Mouse (Mus musculus) left cerebral cortex, postnatal 25 days (tissue): Measurements from ENCODE around the gene Zic4. TPM values are rescaled to one million over a fixed set of nuclear protein-coding genes. Genes with fewer than 3 reads are reported as not detected.

Source experiments
- DNase-seq, 2 experiments: peaks; one replicate each; pipeline ENCODE4 v3.0.0; 2022; ENCODE audit warnings: low spot score in 2 of 2, mixed read lengths in 1 of 2
- intact Hi-C: fragments of 180-260 bp; cut with DNase I; formaldehyde crosslinking; loops from one replicate; pipeline ENCODE4 v1.15.1; 2025
- total RNA-seq, 2 experiments: library from RNA; stranded (reverse); gene quantifications; 2 replicates each; pipeline ENCODE4 v1.2.3; 2021

Zic4 gene
- 1 to 10 TPM; 2.3 to 3.0 TPM for total RNA-seq

GRCm38 (mm10) chr9:91361856-91362601 is at the start of gene Zic4:
Gene Zic4 (plus strand): TSS chr9:91362413.
- intact Hi-C loops, result loop anchor here (5.0 to 10.0 kb wide), 3 partner anchors 237 to 1485 kb away; no protein-coding TSS in a partner anchor
- no peak for DNase-seq

DNA sequence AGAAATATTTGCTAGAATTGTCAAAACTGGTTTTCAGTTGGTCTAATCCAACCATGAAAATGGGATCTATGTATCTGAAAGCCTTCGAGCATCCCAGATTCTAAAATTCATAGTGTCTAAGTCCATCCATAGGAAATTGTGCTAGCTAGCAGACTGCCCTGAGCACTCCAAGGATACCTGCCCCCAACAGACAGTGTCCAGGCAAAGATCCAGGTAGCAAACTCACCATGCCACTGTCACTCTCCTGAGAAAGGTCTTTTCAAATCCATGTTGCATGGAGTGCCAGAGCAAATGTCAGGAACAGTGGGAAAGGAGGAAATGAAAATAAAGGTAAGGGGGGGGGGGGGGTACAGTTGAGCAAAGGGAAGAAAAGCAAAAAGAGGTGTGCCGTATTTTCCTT is 14.6 kb upstream of the Zic4 start:
- intact Hi-C loops, result no loop called here
- no peak for DNase-seq

GRCm38 (mm10) chr9:91348746-91349145 is 13.5 kb upstream of the Zic4 start:
- no peak for DNase-seq
- intact Hi-C loops, result no loop called here

GRCm38 (mm10) chr9:91350211-91350791 is 11.9 kb upstream of the Zic4 start:
- peak in 1 of 2 experiments; percentile 4 for DNase-seq
- intact Hi-C loops, result no loop called here

DNA sequence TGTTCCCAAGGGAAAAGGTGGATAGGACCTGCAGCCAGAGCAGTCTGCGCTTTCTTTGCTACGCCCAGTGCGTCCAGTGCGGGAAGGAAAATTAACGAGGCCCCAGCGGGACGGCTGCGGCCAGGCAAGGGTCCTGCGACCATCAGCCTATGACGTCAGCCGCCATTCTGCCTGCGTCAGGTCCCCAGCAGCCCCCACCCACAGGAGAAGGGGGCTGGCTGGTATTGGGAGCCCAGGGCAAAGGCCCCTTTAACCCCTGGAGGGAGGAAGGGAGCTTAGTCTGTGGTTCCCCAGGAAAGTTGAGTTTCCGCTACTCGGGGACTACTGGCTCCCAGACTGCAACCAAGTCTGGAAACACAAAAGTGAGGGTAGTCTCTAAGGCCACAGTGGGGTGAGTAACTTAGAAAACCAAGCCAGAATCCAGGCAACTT is 11.3 kb upstream of the Zic4 start:
- intact Hi-C loops, result no loop called here
- peak in 1 of 2 experiments; percentile 2 for DNase-seq

- DNase-seq, result peak in 1 of 2 experiments; percentile 0
- intact Hi-C loops, result no loop called here
Measured at GRCm38 (mm10) chr9:91351361-91351760, 10.9 kb upstream of the Zic4 start.

DNA sequence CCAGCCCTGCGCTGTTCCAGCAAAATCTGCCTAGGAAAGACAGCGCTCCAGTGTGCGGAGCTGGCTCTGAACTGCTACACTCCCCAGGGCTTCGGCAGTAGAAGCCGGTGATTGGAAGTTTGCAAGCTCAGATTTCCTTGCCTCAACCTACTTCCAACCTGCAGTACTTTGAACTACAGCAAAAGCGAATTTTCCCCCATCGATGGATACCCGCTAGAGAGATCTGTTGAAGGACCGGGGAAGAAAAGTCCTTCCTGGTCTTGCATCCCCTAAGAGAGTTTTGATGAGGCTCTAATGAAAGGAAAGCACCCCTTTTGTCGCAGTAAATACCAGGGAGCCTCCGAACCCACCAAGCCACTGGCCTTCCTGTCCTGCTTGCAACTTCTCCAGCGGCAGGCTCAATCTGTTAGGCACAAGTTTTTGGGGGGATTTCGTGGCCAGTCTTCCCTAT is 10.2 kb upstream of the Zic4 start:
- intact Hi-C loops, result no loop called here
- DNase-seq, result no peak

DNA sequence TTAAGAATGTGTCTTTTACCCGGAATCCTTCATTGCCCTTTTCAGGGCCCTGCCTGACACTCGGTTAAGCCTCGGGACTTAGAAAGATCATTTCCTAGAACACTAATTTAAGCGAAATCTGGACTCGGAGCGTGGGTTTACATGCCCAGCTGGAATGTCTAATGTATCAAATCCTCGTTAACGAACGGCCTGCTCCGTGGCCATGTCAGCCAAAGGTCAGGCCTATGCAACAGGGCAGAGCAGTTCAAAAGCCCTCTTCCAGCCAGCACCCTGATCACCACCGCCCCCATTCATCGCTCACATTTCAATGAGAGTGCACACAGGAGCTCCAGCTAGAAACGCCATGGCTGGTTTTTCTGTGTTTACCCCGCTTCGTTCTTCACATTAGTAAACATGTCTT is 9.4 kb upstream of the Zic4 start:
- no peak for DNase-seq
- intact Hi-C loops, result no loop called here

GRCm38 (mm10) chr9:91353551-91354433 is 8.4 kb upstream of the Zic4 start:
- intact Hi-C loops, result no loop called here

DNA sequence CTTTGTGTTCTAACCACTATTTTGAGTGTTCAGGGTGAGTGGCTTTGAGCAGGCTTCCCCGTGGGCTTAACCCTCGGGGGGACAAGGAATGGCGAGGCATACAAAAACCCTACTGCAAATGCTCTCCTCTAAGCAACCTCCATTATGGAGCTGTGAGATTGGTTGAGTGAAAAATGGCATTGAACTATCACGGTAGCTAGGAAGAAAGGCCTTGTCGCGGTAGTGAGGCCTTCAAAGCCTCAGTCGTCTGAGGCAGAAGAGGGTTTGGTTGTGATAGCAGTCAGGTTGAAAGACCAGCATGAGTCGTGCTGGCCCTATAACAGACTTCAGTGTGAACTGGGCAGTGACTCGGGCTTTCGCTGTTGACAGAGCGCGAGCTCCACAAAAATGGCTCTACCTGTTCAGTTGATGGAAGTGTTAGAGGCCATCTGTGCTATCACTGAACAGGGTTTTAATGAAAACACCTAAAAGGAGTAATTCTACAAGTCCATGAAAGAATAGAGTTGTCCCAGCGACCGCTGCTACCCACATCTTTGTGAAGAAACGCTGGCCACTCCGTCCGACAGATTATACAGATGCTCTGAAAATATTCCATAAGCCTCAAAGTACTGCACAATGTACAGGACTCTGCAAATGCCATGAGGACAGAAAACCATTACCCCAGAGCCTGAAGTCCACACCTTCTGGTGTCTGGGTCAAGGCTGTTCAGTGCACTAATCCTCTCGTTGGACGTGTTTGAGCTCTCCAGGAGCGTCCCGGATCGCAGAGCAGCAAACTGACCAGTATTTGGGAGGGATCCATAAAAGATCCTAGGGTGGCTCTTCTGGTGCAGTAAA is 7.6 kb upstream of the Zic4 start:
- intact Hi-C loops, result no loop called here
- DNase-seq, result no peak

More at GRCm38 (mm10) chr9:91353551-91354433, 8.4 kb upstream of the Zic4 start:
- DNase-seq, result no peak

DNA sequence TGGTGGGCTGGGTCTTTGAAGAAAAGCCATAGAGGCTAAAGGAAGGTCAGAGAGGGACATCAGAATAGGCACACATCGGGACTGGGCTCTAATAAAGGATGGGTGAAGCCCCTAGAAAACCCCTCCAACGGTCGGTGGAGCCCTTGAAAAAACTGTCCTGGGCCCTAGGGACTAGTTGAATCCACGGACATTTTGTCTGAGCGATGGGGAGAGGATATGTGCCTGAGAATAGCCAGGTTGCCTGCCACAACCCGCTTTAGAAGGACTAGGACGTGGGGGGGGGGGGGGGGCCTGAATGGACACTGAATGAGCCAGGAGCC is 7.0 kb upstream of the Zic4 start:
- intact Hi-C loops, result no loop called here
- DNase-seq, result no peak

DNA sequence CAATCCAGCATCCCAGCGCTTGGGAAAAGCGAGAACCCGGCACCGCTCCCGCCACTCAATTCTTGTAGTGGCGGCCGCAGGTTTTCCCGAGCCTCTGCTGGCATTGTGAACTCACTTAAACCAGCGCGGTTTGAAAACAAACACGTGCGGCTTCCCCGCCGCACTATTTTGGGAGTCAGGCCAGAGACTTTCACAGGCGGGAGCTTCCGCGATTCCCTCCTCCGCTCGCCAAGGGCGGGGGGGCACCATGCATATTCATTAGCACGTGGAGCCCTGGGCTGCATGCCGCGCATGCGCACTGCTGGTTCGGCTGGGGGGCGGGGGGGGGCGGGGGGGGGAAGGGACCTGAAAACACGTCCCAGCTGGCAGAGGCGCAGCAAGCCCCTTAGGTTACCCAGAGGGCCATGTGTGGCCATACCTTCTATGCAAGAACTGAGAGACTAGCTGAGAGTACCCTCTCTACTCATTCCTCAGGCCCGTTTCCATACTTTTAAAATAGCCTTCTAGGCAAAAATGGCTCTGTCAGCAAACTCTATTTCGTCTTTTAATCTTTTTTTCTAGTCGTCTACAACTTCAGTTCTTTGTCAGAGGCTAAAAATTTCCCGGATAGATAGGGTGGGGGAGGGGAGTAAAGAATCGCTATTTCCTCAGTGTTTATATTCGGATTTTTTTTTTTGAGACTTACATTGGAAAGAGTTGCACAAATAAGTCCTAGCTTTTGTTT is 6.4 kb upstream of the Zic4 start:
- no peak for DNase-seq
- intact Hi-C loops, result no loop called here

DNA sequence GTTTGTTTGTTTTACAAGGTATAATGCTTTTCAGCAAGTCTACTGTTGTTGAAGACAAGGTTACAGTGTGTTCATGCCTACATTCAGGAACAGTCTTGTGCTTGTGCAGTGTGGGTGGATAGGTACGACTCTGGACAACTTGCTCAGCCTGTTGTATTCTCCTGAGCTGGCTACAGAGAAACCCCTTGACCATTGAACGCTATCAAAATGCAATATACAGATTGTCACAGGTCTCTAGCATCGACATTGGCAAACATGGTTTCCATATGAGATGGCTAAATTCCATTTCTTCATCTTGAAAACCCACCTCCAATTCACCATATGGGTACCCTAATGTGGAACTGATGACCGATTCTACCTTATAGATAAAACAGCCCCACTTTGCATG is 5.9 kb upstream of the Zic4 start:
- intact Hi-C loops, result no loop called here

GRCm38 (mm10) chr9:91357321-91357720 is 4.9 kb upstream of the Zic4 start:
- intact Hi-C loops, result no loop called here
- no peak for DNase-seq

More for the DNA sequence above, 5.9 kb upstream of the Zic4 start:
- DNase-seq, result no peak

- DNase-seq, result no peak
Measured at GRCm38 (mm10) chr9:91358851-91359687, 3.1 kb upstream of the Zic4 start.

GRCm38 (mm10) chr9:91360151-91361032 is 1.8 kb upstream of the Zic4 start:
- DNase-seq, result no peak
- intact Hi-C loops, result loop anchor here (5.0 to 10.0 kb wide), 3 partner anchors 236 to 1483 kb away; no protein-coding TSS in a partner anchor

More at GRCm38 (mm10) chr9:91358851-91359687, 3.1 kb upstream of the Zic4 start:
- intact Hi-C loops, result no loop called here
